Mouse (Mus musculus): ENCODE measurements around the gene Zc3h7b.
"Not testable (repeated sequence)": the region's sequence is repeated elsewhere in the genome, so short reads cannot be mapped to it uniquely, and the experiment has no call there.

Gene Zc3h7b

GRCm38 (mm10) chr15:81739296-81739695, 5.6 kb upstream of the Zc3h7b start:
- no peak for DNase-seq (ENCODE audit: low spot score in 2 of 2)

- DNase-seq (ENCODE audit: low spot score in 2 of 2), result no peak
Measured at GRCm38 (mm10) chr15:81739924-81740323, 4.9 kb upstream of the Zc3h7b start.

DNA sequence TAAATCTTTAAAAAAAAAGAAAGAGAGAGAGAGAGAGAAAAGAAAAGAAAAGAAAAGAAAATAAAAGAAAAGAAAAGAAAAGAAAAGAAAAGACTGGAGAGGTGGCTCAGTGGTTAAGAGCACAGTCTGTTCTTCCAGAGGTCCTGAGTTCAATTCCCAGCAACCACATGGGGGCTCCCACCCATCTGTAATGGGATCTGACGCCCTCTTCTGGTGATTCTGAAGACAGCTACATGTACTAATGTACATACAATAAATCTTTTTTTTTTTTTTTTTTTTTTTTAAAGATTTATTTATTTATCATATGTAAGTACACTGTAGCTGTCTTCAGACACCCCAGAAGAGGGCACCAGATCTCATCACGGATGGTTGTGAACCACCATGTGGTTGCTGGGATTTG, 2.5 kb upstream of the Zc3h7b start:
- not testable (repeated sequence) for DNase-seq (ENCODE audit: low spot score in 2 of 2)

GRCm38 (mm10) chr15:81745601-81746114, 801 bp downstream of the Zc3h7b start:
- peak; percentile 42 to 43 for DNase-seq (ENCODE audit: low spot score in 2 of 2)

DNA sequence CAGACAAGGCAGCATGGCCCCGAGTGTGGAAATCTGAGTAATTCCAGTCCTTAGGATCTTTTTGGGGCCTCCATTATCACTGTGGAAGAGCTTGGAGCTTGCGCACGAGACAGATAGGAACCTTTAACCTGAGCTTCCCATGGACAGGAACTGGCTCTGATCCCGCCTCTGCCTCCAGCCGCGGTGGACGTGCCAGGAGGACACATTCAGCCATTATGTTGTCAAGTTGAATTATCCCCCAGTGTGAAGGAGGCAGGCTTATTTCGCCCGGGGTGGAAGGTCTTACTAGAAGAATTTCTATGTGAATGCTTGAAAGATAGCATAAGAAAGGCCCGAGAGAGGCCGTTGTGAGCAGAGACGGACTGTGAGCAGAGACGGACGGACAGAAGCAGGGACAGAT, 4.9 kb downstream of the Zc3h7b start:
- DNase-seq (ENCODE audit: low spot score in 2 of 2), result no peak

DNA sequence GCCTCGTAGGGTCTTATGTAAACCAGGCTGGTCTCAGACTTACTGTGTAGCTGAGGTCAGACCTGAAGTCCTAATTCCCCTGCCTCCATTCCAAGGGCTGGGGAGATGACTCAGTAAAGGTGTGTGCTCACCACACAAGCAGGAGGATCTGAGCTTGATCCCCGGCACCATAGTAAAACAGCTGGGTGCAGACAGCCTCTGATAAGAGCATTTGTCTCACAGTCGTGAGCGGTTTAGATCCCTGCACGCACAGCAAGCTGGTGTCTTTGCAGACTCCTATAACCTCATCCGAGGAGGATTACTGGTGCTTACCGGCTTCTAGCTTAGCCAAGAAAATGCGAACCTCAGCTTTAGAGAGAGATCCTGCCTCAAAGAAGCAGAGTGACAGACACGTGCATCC, 8.8 kb downstream of the Zc3h7b start:
- no peak for DNase-seq (ENCODE audit: low spot score in 2 of 2)

DNA sequence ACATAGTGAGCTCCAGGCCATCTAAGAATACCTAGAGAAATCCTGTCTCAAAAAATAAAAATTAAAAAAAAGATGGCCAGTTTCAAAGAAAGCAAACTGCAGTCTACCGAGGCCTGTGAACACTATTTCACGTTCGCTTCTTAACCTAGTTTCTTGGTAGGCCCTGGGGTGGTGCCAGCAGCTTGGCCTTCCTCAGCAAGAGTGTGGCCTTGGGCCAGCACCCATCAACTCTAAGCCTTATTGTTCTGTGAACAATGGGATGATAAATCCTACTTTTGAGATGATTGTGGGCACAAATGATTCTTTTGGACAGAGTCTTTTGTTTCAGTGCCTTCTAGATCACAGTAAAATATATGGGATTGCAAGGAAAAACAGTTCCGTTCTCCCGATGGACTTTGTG, 13.8 kb downstream of the Zc3h7b start:
- no peak for DNase-seq (ENCODE audit: low spot score in 2 of 2)

DNA sequence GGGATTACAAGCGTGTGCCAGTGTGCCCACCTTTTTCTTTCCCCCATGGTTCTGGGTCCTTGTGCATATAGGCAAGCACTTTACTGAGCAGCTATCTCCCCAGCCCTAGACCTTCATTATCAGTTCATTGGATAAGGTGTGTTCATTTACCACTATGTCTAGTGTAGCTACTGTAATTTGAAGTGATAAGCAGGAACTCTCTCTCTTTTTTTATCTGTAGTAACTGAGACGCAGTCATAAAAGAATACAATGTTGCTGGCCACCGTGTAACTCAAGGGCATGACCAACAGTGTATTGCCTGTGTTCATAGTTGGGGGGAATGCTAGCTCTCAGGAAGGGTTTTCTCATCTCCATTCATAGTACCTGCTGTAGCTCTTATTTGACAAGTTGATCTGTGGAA, 14.7 kb downstream of the Zc3h7b start:
- DNase-seq (ENCODE audit: low spot score in 2 of 2), result no peak

- DNase-seq (ENCODE audit: low spot score in 2 of 2), result no peak
Measured at GRCm38 (mm10) chr15:81760361-81761079, 15.7 kb downstream of the Zc3h7b start.

GRCm38 (mm10) chr15:81761381-81761780, 16.5 kb downstream of the Zc3h7b start:
- DNase-seq (ENCODE audit: low spot score in 2 of 2), result no peak

GRCm38 (mm10) chr15:81761959-81762358, 17.1 kb downstream of the Zc3h7b start:
- DNase-seq (ENCODE audit: low spot score in 2 of 2), result no peak

DNA sequence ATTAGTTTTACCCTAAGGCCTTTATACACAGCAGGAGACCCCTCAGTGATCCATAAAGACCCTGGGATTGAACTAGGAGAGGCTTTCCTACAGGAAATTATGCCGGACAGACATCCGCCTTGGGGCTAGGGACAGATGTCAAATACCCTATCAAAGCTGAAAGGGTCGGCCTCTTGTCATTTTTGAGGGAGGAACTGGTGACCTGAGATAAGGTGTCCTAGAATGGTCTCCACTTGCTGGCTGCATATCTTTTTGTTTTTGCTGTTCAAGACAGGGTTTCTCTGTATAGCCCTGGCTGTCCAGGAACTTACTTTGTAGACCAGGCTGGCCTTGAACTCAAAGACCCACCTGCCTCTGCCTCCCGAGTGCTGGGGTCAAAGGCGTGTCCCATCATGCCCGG, 19.7 kb downstream of the Zc3h7b start:
- DNase-seq (ENCODE audit: low spot score in 2 of 2), result peak in 1 of 2 experiments; percentile 16

DNA sequence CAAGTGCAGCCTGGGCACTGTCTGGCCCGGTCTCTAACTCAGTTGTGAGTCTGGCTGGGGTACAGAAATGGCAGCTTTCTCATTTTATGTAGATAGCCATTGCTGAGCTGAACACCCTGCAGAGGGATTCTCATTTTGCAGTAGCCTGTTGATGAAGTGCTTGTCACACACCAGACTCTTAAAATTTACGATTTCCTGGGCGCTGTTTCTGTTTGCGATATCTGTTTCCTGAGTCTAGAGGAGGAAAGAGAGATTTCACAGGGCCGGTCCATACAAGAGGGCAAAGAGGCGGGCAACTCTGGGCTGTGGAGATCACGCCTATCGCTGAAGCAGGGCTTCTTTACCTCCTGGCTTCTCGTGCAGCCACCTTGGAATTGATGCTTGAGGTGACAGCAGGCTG, 20.8 kb downstream of the Zc3h7b start:
- no peak for DNase-seq (ENCODE audit: low spot score in 2 of 2)

DNA sequence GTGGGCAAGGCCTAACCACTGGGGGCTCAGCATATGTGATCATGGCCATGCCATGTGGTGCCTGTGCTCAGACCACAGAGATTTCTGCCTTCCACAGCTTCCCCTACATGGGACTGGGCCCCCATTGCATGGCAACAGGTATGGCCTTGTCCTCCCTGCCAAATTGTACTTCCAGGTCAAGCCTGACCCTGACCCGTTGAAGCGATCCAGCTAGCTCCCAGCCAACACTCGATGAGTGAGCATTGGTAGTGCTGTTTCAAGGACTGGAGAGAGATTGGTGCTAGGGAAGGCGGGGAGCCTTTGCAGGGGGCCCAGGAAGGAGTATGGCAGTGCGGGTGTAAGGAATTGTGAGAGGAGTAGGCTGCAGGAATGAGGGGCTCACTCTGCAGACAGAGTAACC, 21.6 kb downstream of the Zc3h7b start:
- DNase-seq (ENCODE audit: low spot score in 2 of 2), result no peak

- no peak for DNase-seq (ENCODE audit: low spot score in 2 of 2)
Measured at GRCm38 (mm10) chr15:81769037-81769436, 24.2 kb downstream of the Zc3h7b start.

DNA sequence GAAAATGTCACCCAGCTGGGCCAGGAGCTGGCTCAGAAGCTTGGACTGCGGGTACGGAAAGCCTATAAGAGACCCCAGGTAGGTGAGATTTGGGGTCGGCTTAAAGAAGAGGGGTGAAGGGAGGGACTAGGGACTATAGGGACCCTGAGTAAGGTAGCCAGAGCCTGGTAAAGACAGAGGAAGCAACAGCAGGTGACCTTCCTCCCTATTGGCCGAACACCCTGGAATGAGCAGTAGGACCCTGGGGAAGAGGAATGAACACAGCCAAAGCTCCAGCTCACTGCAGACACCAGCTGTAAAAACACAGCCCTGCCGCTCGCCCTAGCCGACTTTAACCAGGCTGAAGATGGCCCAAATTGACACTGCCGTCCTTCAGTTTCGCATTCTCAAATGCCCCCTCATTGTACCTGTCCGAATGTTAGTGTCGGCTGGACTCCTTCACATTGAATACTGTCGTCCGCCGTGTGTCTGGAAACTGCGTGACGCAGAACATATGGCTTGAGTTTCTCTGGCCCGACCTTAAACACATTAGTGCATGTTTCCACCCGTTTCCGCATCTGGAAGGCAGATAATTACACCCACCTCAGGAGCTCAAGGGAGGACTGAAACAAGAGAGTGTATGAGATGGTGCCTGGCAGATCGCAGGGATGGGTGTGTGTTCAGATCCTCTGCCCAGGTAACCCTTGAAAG, 27.7 kb downstream of the Zc3h7b start:
- DNase-seq (ENCODE audit: low spot score in 2 of 2), result no peak

GRCm38 (mm10) chr15:81774505-81775171, 29.8 kb downstream of the Zc3h7b start:
- DNase-seq (ENCODE audit: low spot score in 2 of 2), result no peak

- DNase-seq (ENCODE audit: low spot score in 2 of 2), result no peak
Measured at GRCm38 (mm10) chr15:81776631-81777422, 32.0 kb downstream of the Zc3h7b start.

- peak; percentile 75 to 78 for DNase-seq (ENCODE audit: low spot score in 2 of 2)
Measured at GRCm38 (mm10) chr15:81781816-81782215, 37.0 kb downstream of the Zc3h7b start.

GRCm38 (mm10) chr15:81784762-81785161, 39.9 kb downstream of the Zc3h7b start:
- DNase-seq (ENCODE audit: low spot score in 2 of 2), result no peak

DNA sequence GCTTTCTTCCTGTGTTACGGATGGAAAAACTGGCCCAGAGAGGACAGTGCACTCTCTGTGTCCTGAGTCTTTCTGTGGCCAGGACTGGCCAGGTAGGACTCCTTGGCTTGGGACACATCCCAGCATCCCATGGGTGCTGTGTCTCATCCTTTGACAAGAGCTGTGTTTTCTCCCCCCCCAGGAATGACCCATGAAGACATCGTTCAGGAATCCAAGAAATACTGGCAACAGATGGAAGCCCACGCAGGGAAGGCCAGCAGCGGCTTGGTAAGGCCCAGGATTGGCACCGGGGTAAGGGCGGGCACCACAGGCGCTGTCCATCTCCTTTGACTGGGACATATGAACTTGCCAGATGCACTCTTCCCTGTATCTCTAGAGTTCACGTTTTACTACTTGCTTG, 40.8 kb downstream of the Zc3h7b start:
- DNase-seq (ENCODE audit: low spot score in 2 of 2), result no peak

DNA sequence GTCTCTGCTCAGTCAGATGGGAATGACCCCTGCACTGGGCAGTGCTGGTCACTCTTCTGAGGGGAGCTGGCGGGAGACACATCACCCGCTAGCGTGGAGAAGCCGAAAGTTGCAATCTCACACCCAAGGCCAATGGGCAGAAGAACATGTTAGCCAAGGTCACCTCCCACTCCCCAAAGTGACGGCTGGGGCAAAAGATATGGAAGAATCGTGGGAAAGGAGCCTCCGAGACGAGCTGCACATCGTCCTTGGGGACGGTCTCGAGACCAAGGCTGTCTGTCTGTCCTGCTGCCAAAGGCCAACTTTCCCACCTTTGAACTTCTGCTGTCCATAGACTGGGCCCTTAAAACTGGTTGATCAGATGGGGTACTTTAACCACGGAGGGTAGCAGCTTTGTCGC, 42.7 kb downstream of the Zc3h7b start:
- DNase-seq (ENCODE audit: low spot score in 2 of 2), result no peak

All from spleen, postnatal 36 days (tissue).